Mouse (Mus musculus) heart, embryonic 13.5 days (tissue): ENCODE measurements around the gene Galnt11. TPM values are rescaled to one million over a fixed set of nuclear protein-coding genes. Genes with fewer than 3 reads are reported as not detected.

Source experiments
- polyA plus RNA-seq: library from polyadenylated mRNA; unstranded; fragments of >200 nt; fragmentation: Nextera tagmentation; extraction: Ambion mirVana; gene quantifications from 2 replicates; pipeline ENCODE4 v1.2.1, GENCODE M21; 2015

Galnt11 gene
- polyA plus RNA-seq, 1 experiment from 2014 or later, result 32.1 TPM

Other genes with a start within 250 kb of the Galnt11 start
- gene Prkag2, start 121.3 kb upstream of the Galnt11 start, polyA plus RNA-seq, result 83.7 and 90.0 TPM in 2 replicates
- gene Galntl5, start 40.4 kb upstream of the Galnt11 start, polyA plus RNA-seq, result not detected in 2 replicates
- gene E130116L18Rik, start 1.2 kb downstream of the Galnt11 start, polyA plus RNA-seq, result not detected in 2 replicates